Mouse (Mus musculus) olfactory bulb, adult 2 months (tissue): ENCODE measurements around the gene Trpc4.

Experiments used
- CTCF ChIP-seq: fragments of 200-500 bp; IDR thresholded peaks from 2 replicates; pipeline ENCODE4 v1.5.1; 2012; ENCODE audit warnings: low read depth, mild to moderate bottlenecking, low read length, moderate library complexity; ENCODE audit not compliant: insufficient read depth
- POLR2A ChIP-seq: fragments of 200-500 bp; IDR thresholded peaks from 2 replicates; pipeline ENCODE4 v1.6.1; 2012; ENCODE audit warnings: mild to moderate bottlenecking, low read depth, low read length, moderate library complexity; ENCODE audit not compliant: insufficient read depth

GRCm38 (mm10) chr3:54243136-54243535, 87.3 kb downstream of the Trpc4 start:
- TF ChIP-seq CTCF: no peak
- no peak for TF ChIP-seq POLR2A
